Mouse (Mus musculus) WW6 (cell line): Measurements from ENCODE around the gene Cnot11.
"Not testable (repeated sequence)": the region's sequence is repeated elsewhere in the genome, so short reads cannot be mapped to it uniquely, and the experiment has no call there.

Experiments used
- DNase-seq: peaks from one replicate; pipeline ENCODE4 v3.0.0-alpha.2; 2013; ENCODE audit warnings: low read depth, low spot score

Cnot11 gene

DNA sequence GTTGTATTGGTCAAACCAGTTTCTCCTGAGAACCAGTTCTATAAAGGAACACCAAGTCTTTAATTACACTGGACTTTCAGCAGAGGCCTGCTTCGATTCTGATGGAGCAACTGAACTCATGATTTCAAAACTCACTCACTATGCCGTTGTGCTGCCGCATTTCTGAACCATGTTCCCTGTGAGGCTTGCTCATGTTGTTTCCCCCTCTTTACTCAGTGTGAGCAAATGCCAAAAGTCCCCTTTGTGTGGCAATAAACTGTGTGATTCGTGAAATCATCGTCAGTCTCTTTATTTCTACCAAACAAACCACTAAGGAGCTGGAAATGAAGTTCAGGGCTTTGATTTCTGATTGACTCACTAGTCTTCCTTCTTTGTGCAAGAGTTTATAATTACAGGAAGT is 43.7 kb downstream of the Cnot11 start:
- DNase-seq: no peak

GRCm38 (mm10) chr1:39579139-39579538 is 44.3 kb downstream of the Cnot11 start:
- DNase-seq: no peak

GRCm38 (mm10) chr1:39581215-39581614 is 46.4 kb downstream of the Cnot11 start:
- no peak for DNase-seq

DNA sequence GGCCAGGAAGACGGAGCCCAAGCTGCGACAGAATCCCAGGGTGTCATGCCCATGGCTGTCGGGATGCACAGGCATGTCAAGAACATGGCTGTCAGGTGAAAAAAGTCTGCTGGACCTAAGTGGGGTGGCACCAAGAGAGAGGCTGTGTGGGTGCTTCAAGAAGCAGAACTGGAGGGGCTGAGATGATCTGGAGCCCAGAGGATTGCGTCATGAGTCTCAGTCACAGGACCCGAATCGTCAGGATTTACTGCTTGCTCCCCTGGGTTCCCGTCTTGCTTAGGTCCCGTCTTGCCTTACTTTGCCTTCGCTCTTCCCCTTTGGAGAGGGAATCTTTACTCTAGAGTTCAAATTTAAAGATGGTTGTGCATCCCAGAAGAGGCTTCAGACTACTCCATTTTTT is 48.4 kb downstream of the Cnot11 start:
- DNase-seq: no peak

DNA sequence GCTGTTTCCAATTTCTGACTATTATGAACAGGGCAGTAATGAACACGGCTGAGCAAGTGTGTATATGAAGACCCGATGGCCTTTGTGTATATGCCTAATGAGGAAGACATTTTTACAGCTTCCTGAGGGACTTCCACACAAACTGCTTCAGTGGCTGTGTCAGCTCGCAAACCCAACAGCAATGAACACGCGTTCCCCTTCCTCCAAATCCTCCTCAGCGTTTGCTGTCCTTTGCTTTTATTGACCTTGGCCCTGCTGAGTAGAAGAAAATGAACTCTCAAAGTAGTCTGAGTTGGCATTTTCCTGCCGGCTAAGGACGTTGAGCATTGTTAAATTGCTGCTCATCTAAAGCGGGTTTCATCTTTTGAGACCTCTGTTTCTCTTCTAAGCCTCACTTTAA is 50.6 kb downstream of the Cnot11 start:
- no peak for DNase-seq

- DNase-seq: no peak
These were observed 55.4 kb downstream of the Cnot11 start for GRCm38 (mm10) chr1:39590193-39590592.

DNA sequence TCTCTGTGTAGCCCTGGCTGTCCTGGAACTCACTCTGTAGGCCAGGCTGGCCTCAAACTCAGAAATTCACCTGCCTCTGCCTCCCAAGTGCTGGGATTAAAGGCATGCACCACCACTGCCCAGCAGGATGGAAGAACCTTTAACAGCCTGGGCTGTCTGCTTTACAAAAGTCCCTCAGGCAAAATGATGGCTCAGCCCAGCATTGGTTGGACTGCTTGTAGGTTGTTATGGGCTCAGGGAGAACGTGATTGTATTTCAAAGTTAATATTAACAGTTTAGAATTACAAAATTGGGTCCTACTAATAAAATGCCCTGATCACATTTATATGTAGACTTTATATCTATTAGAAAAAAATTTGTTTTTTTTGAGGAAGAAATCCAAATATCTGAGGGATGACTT is 56.8 kb downstream of the Cnot11 start:
- not testable (repeated sequence) for DNase-seq

- DNase-seq: no peak
These were observed 57.3 kb downstream of the Cnot11 start for GRCm38 (mm10) chr1:39592090-39592489.

DNA sequence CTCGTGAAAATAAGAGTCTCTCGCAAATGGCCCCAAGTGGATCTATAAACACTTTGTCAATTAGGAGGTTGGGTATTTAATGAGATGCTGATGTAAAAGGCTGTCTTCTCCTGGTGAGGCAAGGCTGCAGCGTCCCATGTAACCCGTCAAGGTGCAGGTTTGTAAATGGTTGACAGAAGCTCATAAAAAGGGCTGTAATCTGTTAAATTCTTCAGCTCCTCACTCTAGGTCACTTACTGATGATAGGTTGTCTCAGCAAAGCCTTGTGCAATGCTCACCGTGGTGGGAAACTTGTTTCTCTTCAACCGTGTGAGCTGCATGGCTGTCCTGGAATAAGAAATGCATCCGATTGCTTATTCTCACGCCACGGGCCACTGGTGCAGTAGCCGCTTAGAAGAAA is 59.0 kb downstream of the Cnot11 start:
- DNase-seq: no peak
